Mouse (Mus musculus) embryonic facial prominence, embryonic 13.5 days (tissue): ENCODE measurements around the gene Rnf212b. TPM values are rescaled to one million over a fixed set of nuclear protein-coding genes. Genes with fewer than 3 reads are reported as not detected.
"Not testable (repeated sequence)": the region's sequence is repeated elsewhere in the genome, so short reads cannot be mapped to it uniquely, and the experiment has no call there.

Experiments used
- ATAC-seq: fragments of 200-750 bp; cut with Nextera tagmentation; 2 replicates; pipeline ENCODE4 v1.8.0; 2017; ENCODE audit warnings: low read depth; ENCODE audit not compliant: insufficient number of reproducible peaks, insufficient read depth, low FRiP score, low TSS enrichment
- H3K27ac ChIP-seq: fragments of 300-500 bp; sonication (generic); 2 replicates; pipeline ENCODE4 v1.5.1; 2015; ENCODE audit warnings: moderate library complexity, mild to moderate bottlenecking, inconsistent platforms
- H3K27me3 ChIP-seq: fragments of 300-500 bp; sonication (generic); 2 replicates; pipeline ENCODE4 v1.6.1; 2015; ENCODE audit warnings: mild to moderate bottlenecking, inconsistent platforms
- H3K36me3 ChIP-seq: fragments of 300-500 bp; sonication (generic); 2 replicates; pipeline ENCODE4 v1.6.1; 2015; ENCODE audit warnings: mild to moderate bottlenecking, inconsistent platforms
- H3K4me1 ChIP-seq: fragments of 300-500 bp; sonication (generic); 2 replicates; pipeline ENCODE4 v1.6.1; 2015; ENCODE audit warnings: inconsistent platforms
- H3K4me2 ChIP-seq: fragments of 300-500 bp; sonication (generic); 2 replicates; pipeline ENCODE4 v1.6.1; 2015; ENCODE audit warnings: moderate library complexity, mild to moderate bottlenecking, inconsistent platforms
- H3K4me3 ChIP-seq: fragments of 300-500 bp; sonication (generic); 2 replicates; pipeline ENCODE4 v1.5.1; 2015; ENCODE audit warnings: mild to moderate bottlenecking, inconsistent platforms
- H3K9ac ChIP-seq: fragments of 300-500 bp; sonication (generic); 2 replicates; pipeline ENCODE4 v1.6.1; 2015; ENCODE audit warnings: mild to moderate bottlenecking, inconsistent platforms
- H3K9me3 ChIP-seq: fragments of 300-500 bp; sonication (generic); 2 replicates; pipeline ENCODE4 v1.6.1; 2016; ENCODE audit warnings: inconsistent platforms
- WGBS: fragments of 180-500 bp; shearing (Covaris S2); methylation state at CpG from one replicate; pipeline ENCODE4 v1.1.7; 2015; ENCODE audit warnings: mixed read lengths; 5-methylcytosine and 5-hydroxymethylcytosine counted together
- polyA plus RNA-seq: library from polyadenylated mRNA; unstranded; fragments of >200 nt; fragmentation: Nextera tagmentation; extraction: Ambion mirVana; gene quantifications from 2 replicates; pipeline ENCODE4 v1.2.1, GENCODE M21; 2015

Rnf212b gene
- not detected in 2 replicates for polyA plus RNA-seq

DNA sequence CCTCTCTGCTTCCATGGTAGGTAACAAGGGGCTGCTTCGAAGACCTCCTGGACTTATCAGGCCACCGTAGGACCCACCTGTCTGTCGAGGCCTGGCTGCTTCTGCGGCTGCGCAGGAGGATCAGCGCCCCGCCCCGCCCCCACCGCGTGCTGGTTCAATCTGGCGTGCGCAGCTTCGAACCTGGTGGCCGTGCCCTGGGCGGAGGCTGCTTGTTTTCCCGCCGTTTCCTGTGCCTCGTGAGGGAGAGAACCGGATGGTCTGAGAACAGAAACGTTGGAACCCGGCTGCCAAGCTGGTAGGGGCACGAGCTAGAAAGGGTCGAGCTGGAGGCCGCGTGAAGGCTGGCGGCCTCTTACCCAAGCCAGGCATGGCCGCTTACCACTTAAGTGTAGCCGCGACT lies at the start of gene Rnf212b:
Gene Rnf212b, plus strand, starts transcription at position 151 of the 400 bp plus-strand sequence.
- no peaks in the 10 kb centered on the region for H3K4me1 ChIP-seq
- no peak for ATAC-seq

DNA sequence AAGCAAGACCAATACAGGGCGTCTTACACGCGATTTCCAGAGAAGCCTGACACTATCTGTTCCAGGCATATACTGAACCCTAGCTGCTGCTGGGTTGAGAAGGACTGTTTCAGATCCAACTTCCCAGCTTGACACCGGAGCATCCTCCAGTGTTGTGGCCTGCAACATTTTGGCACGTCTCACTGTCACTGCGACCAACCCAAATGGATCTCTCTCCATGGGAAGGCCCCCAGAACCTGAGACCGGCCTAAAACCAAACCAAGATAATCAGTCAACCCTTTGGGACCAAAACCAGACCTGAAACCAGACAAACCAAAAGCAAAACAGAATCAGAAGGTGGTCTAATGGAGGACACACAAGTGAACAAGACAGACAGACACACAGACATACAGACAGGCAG lies 47.0 kb upstream of the Rnf212b start:
- not testable (repeated sequence) for H3K9me3 ChIP-seq, H3K9ac ChIP-seq, H3K4me1 ChIP-seq, H3K4me2 ChIP-seq, H3K27ac ChIP-seq, ATAC-seq, H3K36me3 ChIP-seq, H3K27me3 ChIP-seq, H3K4me3 ChIP-seq
- WGBS = 94% methylated on average over 7 of the region's 7 CpGs

More for the DNA sequence above, at the start of gene Rnf212b:
- Histone ChIP-seq H3K27ac (no peak within 1 kb of the TSS), H3K9ac (no peak within 1 kb of the TSS), H3K36me3 (no peaks in the 10 kb centered on the region), H3K9me3 (no peaks in the 10 kb centered on the region), H3K4me2 (no peak within 1 kb of the TSS), H3K4me3 (no peak within 1 kb of the TSS), H3K27me3 (no peaks in the 10 kb centered on the region)
- 85% methylated on average over 29 of the region's 29 CpGs for WGBS

DNA sequence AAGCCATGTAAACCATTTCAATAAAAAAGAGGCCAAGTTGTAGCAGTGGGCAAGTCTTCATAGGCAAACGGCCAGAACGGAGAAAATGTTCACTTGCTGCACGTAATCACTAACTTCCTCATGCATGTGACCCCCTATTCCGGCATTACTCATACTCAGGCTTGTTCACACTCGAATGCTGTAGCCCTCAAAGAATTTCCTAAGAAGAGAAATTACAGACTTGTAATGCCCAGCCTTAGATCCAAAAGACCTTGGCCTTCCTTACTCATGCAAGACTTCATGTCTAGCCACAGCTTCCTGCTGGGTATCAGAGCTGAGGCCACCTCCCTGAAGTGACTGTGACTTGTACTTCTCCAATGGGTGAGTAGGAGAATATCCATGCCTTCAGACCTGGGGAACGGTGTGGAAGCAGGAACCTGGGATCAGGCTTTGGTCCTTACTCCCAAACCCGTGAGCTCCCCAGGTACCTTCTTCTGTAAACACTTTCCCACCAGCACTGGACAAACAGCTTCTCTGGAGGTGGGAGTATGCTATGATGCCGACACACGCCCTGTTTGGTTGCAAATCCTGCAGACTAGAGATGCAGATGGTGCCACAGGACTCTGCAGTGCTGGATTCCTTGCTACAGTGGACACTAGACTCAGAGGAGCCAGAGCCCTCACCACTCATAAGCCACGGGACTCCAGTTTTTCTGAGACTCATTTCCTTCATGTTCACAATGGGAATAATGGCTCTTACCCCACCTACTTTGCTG lies 45.5 kb upstream of the Rnf212b start:
- Histone ChIP-seq H3K27me3 (no peaks in the 10 kb centered on the region), H3K9ac (no peak overlapping the region), H3K36me3 (no peaks in the 10 kb centered on the region), H3K27ac (no peak overlapping the region), H3K9me3 (no peaks in the 10 kb centered on the region), H3K4me1 (no peaks in the 10 kb centered on the region), H3K4me2 (no peak overlapping the region), H3K4me3 (no peak overlapping the region)
- WGBS = 80% methylated on average over 10 of the region's 10 CpGs
- no peak for ATAC-seq

DNA sequence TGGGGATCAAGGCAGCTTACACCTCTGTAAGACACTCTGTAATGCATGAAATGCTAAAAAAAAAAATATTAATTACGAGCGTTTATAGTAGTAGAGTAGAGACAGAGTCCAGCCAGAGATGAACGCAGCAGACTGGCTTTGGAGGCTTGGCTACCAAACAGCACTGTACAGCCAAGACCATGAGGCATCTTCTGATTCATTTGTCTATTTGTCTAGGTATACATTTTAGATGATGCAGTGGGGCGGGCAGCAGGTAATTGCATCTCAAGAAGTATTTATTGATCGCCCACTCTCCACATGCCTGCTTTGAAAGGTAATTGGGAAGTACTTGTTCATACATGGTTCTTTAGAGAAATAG lies 44.9 kb upstream of the Rnf212b start:
- no peaks in the 10 kb centered on the region for H3K36me3 ChIP-seq
- no peaks in the 10 kb centered on the region for H3K27me3 ChIP-seq
- 93% methylated on average over 5 of the region's 5 CpGs for WGBS
- no peaks in the 10 kb centered on the region for H3K4me1 ChIP-seq
- H3K4me3 ChIP-seq = no peak overlapping the region
- no peak overlapping the region for H3K9ac ChIP-seq
- no peak overlapping the region for H3K4me2 ChIP-seq
- H3K9me3 ChIP-seq = no peaks in the 10 kb centered on the region
- H3K27ac ChIP-seq = no peak overlapping the region
- ATAC-seq = no peak

DNA sequence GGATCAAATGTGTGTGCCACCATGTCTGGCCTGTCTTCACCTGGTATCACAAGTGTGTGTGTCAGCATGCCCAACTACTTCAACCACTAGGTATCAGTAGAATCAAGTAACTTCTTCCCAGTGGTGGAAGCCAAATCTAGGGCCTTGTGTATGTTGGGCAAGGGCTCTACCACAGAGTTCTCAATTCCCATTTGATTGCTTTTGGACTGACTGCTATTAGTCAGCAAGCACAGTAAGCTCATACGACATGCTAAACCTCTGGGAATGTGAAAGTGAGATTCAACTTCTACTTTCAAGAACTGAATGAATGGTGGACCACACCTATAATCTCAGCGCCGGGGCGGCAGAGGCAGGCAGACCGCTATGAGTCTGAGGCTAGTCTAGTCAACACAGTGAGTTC lies 43.6 kb upstream of the Rnf212b start:
- Histone ChIP-seq H3K27ac (no peak overlapping the region), H3K27me3 (no peaks in the 10 kb centered on the region), H3K36me3 (no peaks in the 10 kb centered on the region), H3K9me3 (no peaks in the 10 kb centered on the region), H3K4me3 (no peak overlapping the region), H3K9ac (no peak overlapping the region), H3K4me1 (no peaks in the 10 kb centered on the region), H3K4me2 (no peak overlapping the region)
- no peak for ATAC-seq
- WGBS = 96% methylated on average over 5 of the region's 5 CpGs

DNA sequence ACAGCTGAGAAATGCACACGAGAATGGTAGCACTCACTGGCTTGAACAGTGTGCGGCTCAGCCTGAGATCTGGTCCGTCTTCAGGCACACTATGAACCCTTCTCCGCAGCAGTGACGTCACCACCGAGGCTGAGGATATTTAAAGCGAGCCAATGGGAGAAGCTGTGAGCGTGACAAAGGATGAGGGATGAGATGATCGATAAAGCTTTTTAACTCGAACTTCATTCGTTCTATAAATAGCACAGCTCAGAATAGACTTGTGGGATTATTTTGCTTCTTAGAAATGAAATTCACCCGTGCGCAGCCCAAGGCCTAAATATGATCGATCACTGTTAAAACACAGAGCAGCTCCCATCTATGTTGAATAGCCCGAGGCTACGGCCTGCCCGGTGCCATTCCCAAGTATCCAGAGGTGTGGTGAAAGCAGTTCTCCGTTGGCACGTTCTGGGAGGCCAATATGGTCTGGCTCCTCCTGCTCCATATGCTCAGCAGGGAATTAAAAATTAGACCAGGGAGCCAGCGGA lies 41.5 kb upstream of the Rnf212b start:
- H3K4me1 ChIP-seq = no peaks in the 10 kb centered on the region
- no peak overlapping the region for H3K4me2 ChIP-seq
- H3K27me3 ChIP-seq = no peaks in the 10 kb centered on the region
- no peak overlapping the region for H3K9ac ChIP-seq
- no peak for ATAC-seq
- no peaks in the 10 kb centered on the region for H3K9me3 ChIP-seq
- H3K36me3 ChIP-seq = no peaks in the 10 kb centered on the region
- no peak overlapping the region for H3K4me3 ChIP-seq
- H3K27ac ChIP-seq = no peak overlapping the region
- WGBS = 79% methylated on average over 20 of the region's 20 CpGs

DNA sequence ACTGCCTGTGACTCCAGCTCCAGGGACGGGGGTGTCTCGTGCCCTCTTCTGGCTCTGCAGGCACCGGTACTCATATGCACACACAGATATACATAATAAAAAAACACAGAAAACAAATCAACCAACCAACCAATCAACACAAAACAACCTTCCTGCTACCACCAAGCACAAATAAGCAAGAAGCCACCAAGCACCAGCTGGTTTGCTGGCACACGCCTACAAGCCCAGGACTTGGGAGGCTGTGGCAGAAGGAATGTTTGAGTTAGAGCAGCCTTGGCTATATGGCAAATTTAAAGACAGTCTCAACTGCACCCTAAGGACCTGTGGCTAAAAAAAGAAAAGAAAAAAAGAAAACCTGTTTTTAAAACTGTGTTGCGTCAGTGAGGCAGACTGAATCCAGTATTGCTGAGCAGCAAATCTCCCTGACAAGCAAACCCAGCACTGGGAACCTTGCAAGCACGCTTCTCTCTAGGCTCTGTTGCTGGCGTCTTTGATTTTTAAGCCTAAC lies 38.4 kb upstream of the Rnf212b start:
- H3K36me3 ChIP-seq = no peaks in the 10 kb centered on the region
- WGBS = 85% methylated on average over 7 of the region's 7 CpGs
- H3K4me3 ChIP-seq = no peak overlapping the region
- peaks cover 19% of the 10 kb centered on the region for H3K27me3 ChIP-seq
- ATAC-seq = no peak
- H3K4me2 ChIP-seq = no peak overlapping the region
- no peak overlapping the region for H3K9ac ChIP-seq
- H3K27ac ChIP-seq = no peak overlapping the region
- H3K4me1 ChIP-seq = peaks cover 3% of the 10 kb centered on the region; the same call in 1 of the 2 replicates
- H3K9me3 ChIP-seq = no peaks in the 10 kb centered on the region

DNA sequence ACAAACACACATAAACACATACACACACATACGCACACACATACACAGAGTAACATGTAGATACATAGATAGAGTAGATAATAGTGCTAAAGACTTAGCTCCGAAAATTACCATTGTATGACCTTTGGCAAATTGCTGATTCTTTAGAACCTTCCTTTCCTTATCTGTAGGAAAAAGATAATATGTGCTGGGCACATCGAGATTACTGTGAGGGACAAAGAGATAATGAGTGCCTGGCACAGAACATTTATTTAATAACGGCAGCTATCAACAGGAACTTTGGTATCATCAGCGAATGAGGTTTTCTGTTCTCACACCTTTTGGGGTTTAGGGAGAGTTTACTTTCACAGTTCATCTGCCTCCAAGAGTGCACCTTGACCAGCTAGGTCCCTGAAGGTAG lies 37.2 kb upstream of the Rnf212b start:
- no peaks in the 10 kb centered on the region for H3K36me3 ChIP-seq
- ATAC-seq = no peak
- H3K27me3 ChIP-seq = peaks cover 31% of the 10 kb centered on the region
- H3K9ac ChIP-seq = no peak overlapping the region
- H3K27ac ChIP-seq = no peak overlapping the region
- WGBS = 92% methylated on average over 5 of the region's 5 CpGs
- no peak overlapping the region for H3K4me2 ChIP-seq
- no peak overlapping the region for H3K4me3 ChIP-seq
- peaks cover 9% of the 10 kb centered on the region for H3K4me1 ChIP-seq
- H3K9me3 ChIP-seq = no peaks in the 10 kb centered on the region

DNA sequence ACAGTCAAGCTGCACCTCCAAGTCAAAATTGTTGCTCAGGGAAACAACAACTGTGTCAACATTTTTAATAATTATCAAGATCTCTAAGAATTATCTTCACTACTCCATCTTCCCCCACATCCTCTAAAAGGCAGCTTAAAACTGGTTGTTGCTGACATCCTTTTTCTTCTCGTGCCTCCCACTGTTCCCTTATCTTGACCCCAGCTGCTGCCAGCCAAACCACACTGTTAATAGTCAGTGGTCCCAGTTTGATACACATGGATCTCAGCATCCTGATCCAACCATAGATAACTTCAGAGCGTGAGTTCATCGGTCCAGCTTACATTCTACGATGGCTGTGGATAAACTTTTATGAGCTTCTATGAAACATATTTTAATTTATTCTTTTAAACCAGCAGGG lies 36.0 kb upstream of the Rnf212b start:
- 80% methylated on average over 4 of the region's 4 CpGs for WGBS
- Histone ChIP-seq H3K27ac (no peak overlapping the region), H3K27me3 (peaks cover 40% of the 10 kb centered on the region), H3K4me2 (no peak overlapping the region), H3K9me3 (no peaks in the 10 kb centered on the region), H3K36me3 (no peaks in the 10 kb centered on the region), H3K4me1 (peaks cover 11% of the 10 kb centered on the region), H3K9ac (no peak overlapping the region), H3K4me3 (no peak overlapping the region)
- ATAC-seq = no peak

DNA sequence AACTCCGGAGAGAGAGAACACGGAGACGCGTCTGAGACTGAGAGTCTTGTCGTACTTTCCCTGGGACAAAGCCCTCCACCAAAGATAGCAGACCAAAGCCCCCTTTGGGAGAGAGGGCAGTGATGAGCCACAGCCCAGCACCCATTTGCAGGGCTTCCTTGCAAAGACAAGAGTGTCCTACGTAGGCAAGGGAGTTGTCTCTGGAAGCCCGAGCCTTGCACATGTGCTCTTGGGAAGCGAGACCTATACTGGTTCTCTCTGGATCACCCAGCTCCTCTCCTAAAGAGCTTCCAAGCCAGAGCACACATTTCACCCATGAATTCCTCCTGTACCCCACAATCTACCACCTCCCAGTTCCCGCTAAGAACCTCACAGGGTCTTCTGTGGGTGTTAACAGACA lies 33.9 kb upstream of the Rnf212b start:
- 88% methylated on average over 9 of the region's 9 CpGs for WGBS
- H3K4me2 ChIP-seq = peak overlapping the region; percentile 90; the same call in 1 of the 2 replicates
- no peak for ATAC-seq

DNA sequence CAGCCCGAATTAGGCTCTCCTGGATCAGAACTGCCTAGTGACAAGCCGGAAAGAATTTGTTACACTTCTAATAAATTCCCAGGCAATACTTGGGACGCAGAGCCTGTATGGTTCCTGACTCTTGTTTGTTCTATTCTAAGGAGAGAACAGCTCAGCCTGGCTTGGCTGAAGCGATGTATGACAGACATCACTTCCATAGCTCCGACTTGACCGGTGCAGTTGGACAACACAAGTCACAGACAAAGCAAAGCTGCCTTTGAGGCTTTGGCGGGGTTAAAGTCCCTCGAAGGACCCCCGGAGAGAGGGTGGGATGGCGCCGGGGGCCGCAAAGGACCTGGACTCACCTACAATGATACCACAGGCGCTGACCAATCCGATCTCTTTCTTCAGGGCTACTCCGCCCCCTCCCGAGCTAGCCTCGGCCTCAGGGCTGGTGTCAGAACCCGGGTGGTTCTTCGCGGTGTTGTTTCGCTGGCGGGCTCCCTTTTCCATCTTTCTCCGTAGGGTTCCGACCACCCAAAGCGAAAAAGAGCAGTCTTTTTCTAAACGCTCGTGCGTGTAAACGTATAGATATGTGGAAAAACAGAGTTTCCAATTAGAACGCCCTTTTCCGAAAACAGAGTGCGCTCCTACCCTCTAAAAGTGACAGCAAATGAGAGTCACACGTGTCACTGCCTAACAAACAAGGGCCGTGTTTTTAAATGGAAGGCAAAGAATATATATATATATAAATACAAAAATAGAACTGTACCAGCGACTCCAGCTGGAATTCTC lies 32.9 kb upstream of the Rnf212b start:
- Histone ChIP-seq H3K36me3 (no peaks in the 10 kb centered on the region), H3K9ac (peak overlapping the region; percentile 62), H3K4me1 (peaks cover 11% of the 10 kb centered on the region), H3K4me3 (peak overlapping the region; percentile 53), H3K4me2 (peak overlapping the region; percentile 90), H3K27ac (no peak overlapping the region), H3K27me3 (peaks cover 44% of the 10 kb centered on the region), H3K9me3 (no peaks in the 10 kb centered on the region)
- ATAC-seq = no peak
- 2% methylated on average over 35 of the region's 35 CpGs for WGBS

More for the DNA sequence above, 33.9 kb upstream of the Rnf212b start:
- H3K4me1 ChIP-seq = peaks cover 11% of the 10 kb centered on the region
- peak overlapping the region; percentile 53; the same call in 1 of the 2 replicates for H3K4me3 ChIP-seq
- no peaks in the 10 kb centered on the region for H3K36me3 ChIP-seq
- no peaks in the 10 kb centered on the region for H3K9me3 ChIP-seq
- H3K27me3 ChIP-seq = peaks cover 44% of the 10 kb centered on the region
- H3K27ac ChIP-seq = no peak overlapping the region
- no peak overlapping the region for H3K9ac ChIP-seq
